Mouse (Mus musculus): ENCODE results near the gene Pclo. TPM values are rescaled to one million over a fixed set of nuclear protein-coding genes. Genes with fewer than 3 reads are reported as not detected.

Gene Pclo
- polyA plus RNA-seq, 2 experiments, result 0.01 to 0.02 TPM

- no peaks in the 10 kb centered on the region for H3K4me1 ChIP-seq (replicated peaks; ENCODE audit: control insufficient read depth in 2 of 2, insufficient read depth in 2 of 2, low read length in 1 of 2)
Measured at GRCm38 (mm10) chr5:14662180-14662579, 147.5 kb downstream of the Pclo start.

GRCm38 (mm10) chr5:14662603-14663002, 147.9 kb downstream of the Pclo start:
- no peak overlapping the region for H3K4me2 ChIP-seq (ENCODE audit: low read depth)
- 59% methylated on average over 1 of the region's 1 CpGs for WGBS (ENCODE audit: insufficient replicate concordance)
- H3K27ac ChIP-seq, result no peak overlapping the region
- no peaks in the 10 kb centered on the region for H3K9me3 ChIP-seq (ENCODE audit: control insufficient read depth, low read length)
- no peaks in the 10 kb centered on the region for H3K27me3 ChIP-seq (ENCODE audit: control insufficient read depth, insufficient read depth, low read length)
- no peak for ATAC-seq (ENCODE audit: insufficient read depth)
- H3K9ac ChIP-seq (replicated peaks), result no peak overlapping the region
- DNase-seq (ENCODE audit: low read depth in 3 of 3, low spot score in 3 of 3), result no peak
- no peak overlapping the region for H3K4me3 ChIP-seq (ENCODE audit: insufficient read depth in 1 of 2, low read depth in 2 of 2, low read length in 2 of 2)
- H3K36me3 ChIP-seq (replicated peaks; ENCODE audit: control insufficient read depth, insufficient read depth, low read depth), result no peaks in the 10 kb centered on the region
- TF ChIP-seq CTCF (IDR thresholded peaks at IDR 0.05; ENCODE audit: low read depth) (no peak), EP300 (IDR thresholded peaks at IDR 0.05; ENCODE audit: low read depth) (no peak)
- no peaks in the 10 kb centered on the region for H3K4me1 ChIP-seq (replicated peaks; ENCODE audit: control insufficient read depth in 2 of 2, insufficient read depth in 2 of 2, low read length in 1 of 2)

More at GRCm38 (mm10) chr5:14662180-14662579, 147.5 kb downstream of the Pclo start:
- H3K27ac ChIP-seq, result no peak overlapping the region
- DNase-seq (ENCODE audit: low read depth in 3 of 3, low spot score in 3 of 3) (no peak), ATAC-seq (ENCODE audit: insufficient read depth) (no peak)
- no peaks in the 10 kb centered on the region for H3K36me3 ChIP-seq (replicated peaks; ENCODE audit: control insufficient read depth, insufficient read depth, low read depth)
- H3K9ac ChIP-seq (replicated peaks), result no peak overlapping the region
- no peak overlapping the region for H3K4me2 ChIP-seq (ENCODE audit: low read depth)
- H3K27me3 ChIP-seq (ENCODE audit: control insufficient read depth, insufficient read depth, low read length), result no peaks in the 10 kb centered on the region
- whole genome bisulfite sequencing (ENCODE audit: insufficient replicate concordance), result 33% methylated on average over 1 of the region's 1 CpGs
- no peak overlapping the region for H3K4me3 ChIP-seq (ENCODE audit: insufficient read depth in 1 of 2, low read depth in 2 of 2, low read length in 2 of 2)
- no peaks in the 10 kb centered on the region for H3K9me3 ChIP-seq (ENCODE audit: control insufficient read depth, low read length)
- TF ChIP-seq CTCF (IDR thresholded peaks at IDR 0.05; ENCODE audit: low read depth) (no peak), EP300 (IDR thresholded peaks at IDR 0.05; ENCODE audit: low read depth) (no peak)

- H3K27ac ChIP-seq, result no peak overlapping the region
- H3K9ac ChIP-seq (replicated peaks), result no peak overlapping the region
- no peak for TF ChIP-seq EP300 (IDR thresholded peaks at IDR 0.05; ENCODE audit: low read depth)
- TF ChIP-seq CTCF (IDR thresholded peaks at IDR 0.05; ENCODE audit: low read depth), result no peak
- ATAC-seq (ENCODE audit: insufficient read depth), result no peak
- no peak overlapping the region for H3K4me2 ChIP-seq (ENCODE audit: low read depth)
- H3K27me3 ChIP-seq (ENCODE audit: control insufficient read depth, insufficient read depth, low read length), result no peaks in the 10 kb centered on the region
- H3K36me3 ChIP-seq (replicated peaks; ENCODE audit: control insufficient read depth, insufficient read depth, low read depth), result no peaks in the 10 kb centered on the region
- 66% methylated on average over 6 of the region's 6 CpGs for WGBS (ENCODE audit: insufficient replicate concordance)
- H3K4me3 ChIP-seq (ENCODE audit: insufficient read depth in 1 of 2, low read depth in 2 of 2, low read length in 2 of 2), result no peak overlapping the region
- H3K4me1 ChIP-seq (replicated peaks; ENCODE audit: control insufficient read depth in 2 of 2, insufficient read depth in 2 of 2, low read length in 1 of 2), result no peaks in the 10 kb centered on the region
- DNase-seq (ENCODE audit: low read depth in 3 of 3, low spot score in 3 of 3), result no peak
- no peaks in the 10 kb centered on the region for H3K9me3 ChIP-seq (ENCODE audit: control insufficient read depth, low read length)
Measured at GRCm38 (mm10) chr5:14680419-14680818, 165.7 kb downstream of the Pclo start.

- Histone ChIP-seq H3K27ac (no peak overlapping the region), H3K4me2 (ENCODE audit: low read depth) (no peak overlapping the region), H3K27me3 (ENCODE audit: control insufficient read depth, insufficient read depth, low read length) (no peaks in the 10 kb centered on the region), H3K9ac (replicated peaks) (no peak overlapping the region), H3K4me3 (ENCODE audit: insufficient read depth in 1 of 2, low read depth in 2 of 2, low read length in 2 of 2) (no peak overlapping the region), H3K36me3 (replicated peaks; ENCODE audit: control insufficient read depth, insufficient read depth, low read depth) (no peaks in the 10 kb centered on the region), H3K4me1 (replicated peaks; ENCODE audit: control insufficient read depth in 2 of 2, insufficient read depth in 2 of 2, low read length in 1 of 2) (no peaks in the 10 kb centered on the region), H3K9me3 (ENCODE audit: control insufficient read depth, low read length) (no peaks in the 10 kb centered on the region)
- ATAC-seq (ENCODE audit: insufficient read depth) (no peak), DNase-seq (ENCODE audit: low read depth in 3 of 3, low spot score in 3 of 3) (no peak)
- no peak for TF ChIP-seq CTCF (IDR thresholded peaks at IDR 0.05; ENCODE audit: low read depth)
- no peak for TF ChIP-seq EP300 (IDR thresholded peaks at IDR 0.05; ENCODE audit: low read depth)
- 52% methylated on average over 2 of the region's 2 CpGs for WGBS (ENCODE audit: insufficient replicate concordance)
Measured at GRCm38 (mm10) chr5:14691995-14692394, 177.3 kb downstream of the Pclo start.

GRCm38 (mm10) chr5:14696745-14697144, 182.0 kb downstream of the Pclo start:
- H3K4me1 ChIP-seq (replicated peaks; ENCODE audit: control insufficient read depth in 2 of 2, insufficient read depth in 2 of 2, low read length in 1 of 2), result no peaks in the 10 kb centered on the region
- no peaks in the 10 kb centered on the region for H3K9me3 ChIP-seq (ENCODE audit: control insufficient read depth, low read length)
- H3K4me3 ChIP-seq (ENCODE audit: insufficient read depth in 1 of 2, low read depth in 2 of 2, low read length in 2 of 2), result no peak overlapping the region
- TF ChIP-seq CTCF (IDR thresholded peaks at IDR 0.05; ENCODE audit: low read depth) (no peak), EP300 (IDR thresholded peaks at IDR 0.05; ENCODE audit: low read depth) (no peak)
- no peak for ATAC-seq (ENCODE audit: insufficient read depth)
- DNase-seq (ENCODE audit: low read depth in 3 of 3, low spot score in 3 of 3), result no peak
- WGBS (ENCODE audit: insufficient replicate concordance), result 81% methylated on average over 2 of the region's 2 CpGs
- H3K4me2 ChIP-seq (ENCODE audit: low read depth), result no peak overlapping the region
- H3K9ac ChIP-seq (replicated peaks), result no peak overlapping the region
- no peaks in the 10 kb centered on the region for H3K36me3 ChIP-seq (replicated peaks; ENCODE audit: control insufficient read depth, insufficient read depth, low read depth)
- no peaks in the 10 kb centered on the region for H3K27me3 ChIP-seq (ENCODE audit: control insufficient read depth, insufficient read depth, low read length)
- no peak overlapping the region for H3K27ac ChIP-seq

Data from liver, embryonic 14.5 days (tissue).